Mouse (Mus musculus): Measurements from ENCODE around the gene Ccndbp1. TPM values are rescaled to one million over a fixed set of nuclear protein-coding genes. Genes with fewer than 3 reads are reported as not detected.
"Not testable (repeated sequence)": the region's sequence is repeated elsewhere in the genome, so short reads cannot be mapped to it uniquely, and the experiment has no call there.

Ccndbp1 gene
- polyA plus RNA-seq, 1 experiment from 2014 or later = 36.1 TPM

GRCm38 (mm10) chr2:120970559-120971080 is 37.6 kb upstream of the Ccndbp1 start, which contains the start of gene Ubr1:
TSS of gene Ubr1 (minus strand) at chr2:120970715.
- Histone ChIP-seq H3K4me3 (ENCODE audit: low read depth, low read length) (peak within 1 kb of the TSS; percentile 84), H3K27me3 (ENCODE audit: insufficient read depth, low read length) (no peaks in the 10 kb centered on the region), H3K9me3 (ENCODE audit: low read depth, low read length) (no peaks in the 10 kb centered on the region), H3K4me1 (ENCODE audit: insufficient read depth) (peaks cover 5% of the 10 kb centered on the region; the same call in 1 of the 2 replicates), H3K27ac (ENCODE audit: low read depth) (peak within 1 kb of the TSS; percentile 81), H3K9ac (peak within 1 kb of the TSS; percentile 79), H3K4me2 (peak within 1 kb of the TSS; percentile 82), H3K36me3 (ENCODE audit: insufficient read depth) (no peaks in the 10 kb centered on the region)
- WGBS = under 1% methylated on average over 39 of the region's 39 CpGs
- ATAC-seq (ENCODE audit: insufficient read depth) (peak; percentile 91), DNase-seq (peak; percentile 94)
- TF ChIP-seq CTCF (IDR thresholded peaks at IDR 0.05; ENCODE audit: low read depth) = 0 out of 2 replicates have a peak, but pooled peaks have one; percentile 5

DNA sequence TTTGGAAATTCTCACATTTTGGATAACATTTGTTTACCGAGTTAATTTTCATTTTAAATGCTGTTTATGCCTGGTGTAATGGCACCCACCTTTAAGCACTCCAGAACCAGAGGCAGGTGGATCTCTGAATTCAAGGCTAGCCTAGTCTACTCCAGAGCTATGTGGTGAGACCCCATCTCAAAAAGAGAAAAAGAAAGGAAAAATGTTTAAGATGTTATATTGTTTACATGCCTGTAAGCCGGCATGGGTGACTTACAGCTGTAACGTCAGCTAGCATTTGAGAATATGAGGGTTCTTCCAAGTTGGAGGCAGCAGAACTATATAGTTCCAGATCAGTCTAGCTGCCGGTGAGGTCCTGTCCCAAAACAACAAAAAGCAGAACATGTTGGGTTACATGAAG is 36.4 kb upstream of the Ccndbp1 start:
- peaks cover 5% of the 10 kb centered on the region; the same call in 1 of the 2 replicates for H3K4me1 ChIP-seq (ENCODE audit: insufficient read depth)
- no peaks in the 10 kb centered on the region for H3K27me3 ChIP-seq (ENCODE audit: insufficient read depth, low read length)
- no peak for DNase-seq
- no peaks in the 10 kb centered on the region for H3K9me3 ChIP-seq (ENCODE audit: low read depth, low read length)
- H3K9ac ChIP-seq = no peak overlapping the region
- no peak for TF ChIP-seq CTCF (IDR thresholded peaks at IDR 0.05; ENCODE audit: low read depth)
- no peak overlapping the region for H3K4me3 ChIP-seq (ENCODE audit: low read depth, low read length)
- H3K4me2 ChIP-seq = no peak overlapping the region
- H3K27ac ChIP-seq (ENCODE audit: low read depth) = no peak overlapping the region
- WGBS = 85% methylated on average over 4 of the region's 4 CpGs
- H3K36me3 ChIP-seq (ENCODE audit: insufficient read depth) = no peaks in the 10 kb centered on the region
- ATAC-seq (ENCODE audit: insufficient read depth) = no peak

DNA sequence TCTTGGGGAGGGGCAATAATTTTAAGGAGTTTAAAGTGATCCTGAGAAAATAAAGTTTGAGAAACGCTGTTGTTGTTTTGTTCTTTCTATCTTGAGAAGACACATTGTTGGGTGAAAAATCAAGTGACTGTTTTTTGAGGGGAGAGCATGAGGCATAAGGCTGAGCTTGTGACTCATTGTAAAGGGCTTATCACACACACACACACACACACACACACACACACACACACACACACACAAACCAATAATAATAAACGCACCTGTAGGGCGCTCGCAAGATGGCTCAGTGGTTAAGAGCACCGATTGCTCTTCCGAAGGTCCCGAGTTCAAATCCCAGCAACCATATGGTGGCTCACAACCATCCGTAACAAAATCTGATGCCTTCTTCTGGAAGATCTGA is 35.9 kb upstream of the Ccndbp1 start:
- H3K4me2 ChIP-seq; H3K4me3 ChIP-seq (ENCODE audit: low read depth, low read length); ATAC-seq (ENCODE audit: insufficient read depth); DNase-seq; H3K36me3 ChIP-seq (ENCODE audit: insufficient read depth); H3K9me3 ChIP-seq (ENCODE audit: low read depth, low read length); H3K9ac ChIP-seq; H3K27ac ChIP-seq (ENCODE audit: low read depth); H3K27me3 ChIP-seq (ENCODE audit: insufficient read depth, low read length); H3K4me1 ChIP-seq (ENCODE audit: insufficient read depth): not testable (repeated sequence)
- WGBS = 93% methylated on average over 8 of the region's 8 CpGs

DNA sequence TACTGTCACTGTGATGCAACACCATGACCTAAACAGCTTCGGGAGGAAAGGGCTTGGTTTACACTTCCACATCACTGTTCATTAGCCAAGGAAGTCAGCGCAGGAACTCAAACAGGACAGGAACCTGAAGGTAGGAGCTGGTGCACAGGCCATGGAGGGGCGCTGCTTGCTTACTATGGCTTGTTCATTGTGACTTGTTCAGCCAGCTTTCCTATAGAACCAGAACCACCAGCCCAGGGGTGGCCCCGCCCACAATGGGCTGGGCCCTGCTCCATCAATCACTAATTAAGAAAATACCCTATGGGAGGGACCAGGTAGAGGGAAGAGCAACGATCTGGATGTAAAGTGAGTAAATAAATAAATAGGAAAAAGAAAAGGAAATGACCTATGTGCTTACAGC is 35.2 kb upstream of the Ccndbp1 start:
- ATAC-seq (ENCODE audit: insufficient read depth) = no peak
- Histone ChIP-seq H3K27ac (ENCODE audit: low read depth) (no peak overlapping the region), H3K4me2 (no peak overlapping the region), H3K9ac (no peak overlapping the region), H3K9me3 (ENCODE audit: low read depth, low read length) (no peaks in the 10 kb centered on the region), H3K36me3 (ENCODE audit: insufficient read depth) (no peaks in the 10 kb centered on the region), H3K4me1 (ENCODE audit: insufficient read depth) (peaks cover 5% of the 10 kb centered on the region; the same call in 1 of the 2 replicates), H3K4me3 (ENCODE audit: low read depth, low read length) (no peak overlapping the region), H3K27me3 (ENCODE audit: insufficient read depth, low read length) (no peaks in the 10 kb centered on the region)
- DNase-seq = no peak
- TF ChIP-seq CTCF (IDR thresholded peaks at IDR 0.05; ENCODE audit: low read depth) = no peak
- 13% methylated on average over 5 of the region's 5 CpGs for WGBS

DNA sequence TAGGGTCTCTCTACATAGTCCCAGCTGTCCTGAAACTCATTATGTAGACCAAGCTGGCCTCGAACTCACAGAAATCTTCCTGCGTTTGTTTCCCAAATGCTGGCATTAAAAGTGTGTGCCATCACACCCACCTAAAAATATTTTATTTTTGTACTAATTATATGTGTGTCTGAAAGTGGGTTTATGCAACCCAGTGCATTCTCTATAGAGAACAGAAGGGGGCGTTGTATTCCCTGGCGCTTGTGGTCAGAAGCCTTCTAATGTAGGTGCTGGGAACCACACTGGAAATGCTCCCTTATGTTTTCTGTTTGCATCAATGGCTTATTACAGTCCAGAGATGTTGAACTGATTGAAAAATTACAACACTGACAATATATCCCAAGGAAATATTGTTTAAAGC is 31.9 kb upstream of the Ccndbp1 start:
- peak overlapping the region; percentile 98 for H3K4me2 ChIP-seq
- WGBS = 48% methylated on average over 4 of the region's 4 CpGs
- no peak for ATAC-seq (ENCODE audit: insufficient read depth)
- no peaks in the 10 kb centered on the region for H3K27me3 ChIP-seq (ENCODE audit: insufficient read depth, low read length)
- TF ChIP-seq CTCF (IDR thresholded peaks at IDR 0.05; ENCODE audit: low read depth) = peak; percentile 33
- H3K9ac ChIP-seq = no peak overlapping the region
- no peak for DNase-seq
- H3K4me3 ChIP-seq (ENCODE audit: low read depth, low read length) = no peak overlapping the region
- no peaks in the 10 kb centered on the region for H3K36me3 ChIP-seq (ENCODE audit: insufficient read depth)
- no peaks in the 10 kb centered on the region for H3K4me1 ChIP-seq (ENCODE audit: insufficient read depth)
- no peak overlapping the region for H3K27ac ChIP-seq (ENCODE audit: low read depth)
- H3K9me3 ChIP-seq (ENCODE audit: low read depth, low read length) = no peaks in the 10 kb centered on the region

- ATAC-seq (ENCODE audit: insufficient read depth) = peak; percentile 81
- peak within 1 kb of the TSS; percentile 98 for H3K4me2 ChIP-seq
- H3K4me1 ChIP-seq (ENCODE audit: insufficient read depth) = no peaks in the 10 kb centered on the region
- DNase-seq = peak; percentile 71
- WGBS = 2% methylated on average over 63 of the region's 71 CpGs
- H3K27ac ChIP-seq (ENCODE audit: low read depth) = peak within 1 kb of the TSS; percentile 78
- peak; percentile 38; the same call in 1 of the 2 replicates for TF ChIP-seq CTCF (IDR thresholded peaks at IDR 0.05; ENCODE audit: low read depth)
- no peaks in the 10 kb centered on the region for H3K27me3 ChIP-seq (ENCODE audit: insufficient read depth, low read length)
- H3K9ac ChIP-seq = peak within 1 kb of the TSS; percentile 76
- H3K4me3 ChIP-seq (ENCODE audit: low read depth, low read length) = peak within 1 kb of the TSS; percentile 69
- H3K36me3 ChIP-seq (ENCODE audit: insufficient read depth) = no peaks in the 10 kb centered on the region
- H3K9me3 ChIP-seq (ENCODE audit: low read depth, low read length) = no peaks in the 10 kb centered on the region
Measured at GRCm38 (mm10) chr2:120976990-120977925, 30.9 kb upstream of the Ccndbp1 start, which contains the start of gene Tmem62. TSS of gene Tmem62 (plus strand) at chr2:120977017.
